Mouse (Mus musculus) neural tube, embryonic 15.5 days (tissue): ENCODE results near the gene Ubxn11. TPM values are rescaled to one million over a fixed set of nuclear protein-coding genes. Genes with fewer than 3 reads are reported as not detected.
A peak's percentile ranks its signal among the peaks of the same experiment; 100 is the strongest.

Experiments used
- ATAC-seq: fragments of 200-750 bp; cut with Nextera tagmentation; 2 replicates; pipeline ENCODE4 v1.8.0; 2017; ENCODE audit warnings: mild to moderate bottlenecking, moderate TSS enrichment, moderate library complexity; ENCODE audit not compliant: low FRiP score
- H3K27ac ChIP-seq: fragments of 300-500 bp; sonication (generic); replicated peaks from 2 replicates; pipeline ENCODE4 v1.5.1; 2015; ENCODE audit warnings: mild to moderate bottlenecking, inconsistent platforms
- H3K27me3 ChIP-seq: fragments of 300-500 bp; sonication (generic); replicated peaks from 2 replicates; pipeline ENCODE4 v1.6.1; 2015; ENCODE audit warnings: inconsistent platforms
- H3K36me3 ChIP-seq: fragments of 300-500 bp; sonication (generic); 2 replicates; pipeline ENCODE4 v1.6.1; 2015; ENCODE audit warnings: inconsistent platforms
- H3K4me1 ChIP-seq: fragments of 300-500 bp; sonication (generic); 2 replicates; pipeline ENCODE4 v1.6.1; 2015; ENCODE audit warnings: inconsistent platforms
- H3K4me2 ChIP-seq: fragments of 300-500 bp; sonication (generic); 2 replicates; pipeline ENCODE4 v1.6.1; 2015; ENCODE audit warnings: inconsistent platforms, mild to moderate bottlenecking, moderate library complexity
- H3K4me3 ChIP-seq: fragments of 300-500 bp; sonication (generic); replicated peaks from 2 replicates; pipeline ENCODE4 v1.5.1; 2015; ENCODE audit warnings: mild to moderate bottlenecking, inconsistent platforms
- H3K9ac ChIP-seq: fragments of 300-500 bp; sonication (generic); replicated peaks from 2 replicates; pipeline ENCODE4 v1.6.1; 2015; ENCODE audit warnings: mild to moderate bottlenecking, inconsistent platforms
- H3K9me3 ChIP-seq: fragments of 300-500 bp; sonication (generic); replicated peaks from 2 replicates; pipeline ENCODE4 v1.6.1; 2016; ENCODE audit warnings: inconsistent platforms
- WGBS: fragments of 180-500 bp; shearing (Covaris S2); methylation state at CpG from one replicate; pipeline ENCODE4 v1.1.7; 2015; ENCODE audit warnings: mixed read lengths; 5-methylcytosine and 5-hydroxymethylcytosine counted together
- polyA plus RNA-seq: library from polyadenylated mRNA; unstranded; fragments of >200 nt; fragmentation: Nextera tagmentation; extraction: Ambion mirVana; gene quantifications from 2 replicates; pipeline ENCODE4 v1.2.1, GENCODE M21; 2015

Ubxn11 gene
- polyA plus RNA-seq, 1 experiment from 2014 or later, result 19.4 TPM

DNA sequence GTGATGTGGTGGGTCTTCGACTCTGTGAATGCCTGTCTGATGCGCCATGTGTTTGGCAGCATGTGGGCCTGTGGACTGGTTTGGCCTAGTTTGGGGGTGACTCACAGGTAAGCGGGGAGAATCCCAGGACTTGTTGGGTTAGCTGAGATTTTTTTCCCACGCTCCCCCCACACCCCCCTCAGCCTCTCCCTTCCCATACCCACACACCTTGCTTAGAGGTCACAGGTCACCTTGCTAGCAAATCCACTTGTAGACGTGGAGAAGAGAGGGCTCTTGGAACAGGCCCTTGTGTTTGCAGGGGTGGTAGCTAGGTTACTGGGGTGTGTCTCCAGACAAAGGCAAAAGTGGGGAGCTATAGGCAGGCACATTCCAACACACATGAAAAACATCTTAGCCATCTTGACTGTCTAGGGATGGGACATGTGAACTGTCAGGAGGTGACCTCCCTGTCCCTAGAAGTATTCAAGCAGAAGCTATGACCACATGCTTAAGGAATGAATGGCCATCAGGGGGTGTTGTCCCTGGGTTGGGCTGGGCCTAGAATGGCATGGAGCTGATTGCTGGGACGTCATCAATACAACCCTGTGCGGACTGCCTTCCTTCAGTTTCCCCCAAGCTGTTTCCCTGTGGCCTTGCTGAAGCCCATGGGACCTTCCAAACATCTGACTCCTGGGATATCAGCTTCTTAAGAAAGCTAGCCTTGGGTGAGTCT is 34.4 kb upstream of the Ubxn11 start:
- ATAC-seq, result no peak
- H3K9me3 ChIP-seq, result no peaks in the 10 kb centered on the region
- 81% methylated on average over 7 of the region's 7 CpGs for WGBS
- no peaks in the 10 kb centered on the region for H3K4me1 ChIP-seq
- H3K27ac ChIP-seq, result no peak overlapping the region
- no peak overlapping the region for H3K9ac ChIP-seq
- H3K27me3 ChIP-seq, result peaks cover 18% of the 10 kb centered on the region
- H3K4me2 ChIP-seq, result no peak overlapping the region
- H3K4me3 ChIP-seq, result no peak overlapping the region
- H3K36me3 ChIP-seq, result no peaks in the 10 kb centered on the region

DNA sequence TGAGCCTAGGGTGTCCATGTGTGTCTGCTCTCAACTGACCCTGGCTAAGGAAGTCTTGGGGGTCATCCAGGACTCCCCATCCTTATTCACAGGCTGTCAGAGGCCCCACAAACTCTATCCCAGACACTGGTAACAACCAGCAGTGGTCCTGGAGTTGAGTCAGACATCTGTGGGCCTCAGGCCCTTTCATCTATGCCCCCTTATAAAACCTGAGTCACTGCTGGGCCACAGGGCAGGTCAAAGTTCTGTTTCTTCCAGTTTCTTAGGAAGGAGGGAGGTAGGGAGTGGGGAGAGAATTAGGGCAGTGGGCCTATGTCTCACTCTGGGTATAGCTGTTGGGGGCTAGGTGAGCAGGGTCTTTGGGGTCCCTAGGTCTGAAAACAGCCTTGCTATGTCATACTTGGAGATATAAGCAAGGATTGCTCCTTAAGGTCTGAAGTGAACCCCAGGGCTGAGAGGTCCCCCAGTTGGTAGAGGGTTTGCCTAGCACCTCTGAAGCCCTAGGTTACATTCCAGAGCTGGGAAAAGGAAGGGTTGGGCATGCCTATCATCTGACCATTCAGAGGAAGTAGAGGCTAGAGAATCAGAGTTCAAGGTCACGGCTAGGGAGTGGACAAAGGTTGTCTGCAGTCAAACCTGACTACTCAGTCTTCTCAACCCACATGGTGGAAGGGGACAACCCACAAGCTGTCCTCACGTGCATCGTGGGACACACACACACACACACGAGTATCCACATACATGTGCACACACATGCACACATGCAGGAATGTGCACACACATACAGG is 33.4 kb upstream of the Ubxn11 start:
- no peaks in the 10 kb centered on the region for H3K4me1 ChIP-seq
- no peak overlapping the region for H3K27ac ChIP-seq
- 91% methylated on average over 4 of the region's 4 CpGs for WGBS
- no peaks in the 10 kb centered on the region for H3K36me3 ChIP-seq
- H3K9ac ChIP-seq, result no peak overlapping the region
- H3K27me3 ChIP-seq, result peaks cover 15% of the 10 kb centered on the region
- H3K4me3 ChIP-seq, result no peak overlapping the region
- no peak for ATAC-seq
- H3K9me3 ChIP-seq, result no peaks in the 10 kb centered on the region
- no peak overlapping the region for H3K4me2 ChIP-seq

DNA sequence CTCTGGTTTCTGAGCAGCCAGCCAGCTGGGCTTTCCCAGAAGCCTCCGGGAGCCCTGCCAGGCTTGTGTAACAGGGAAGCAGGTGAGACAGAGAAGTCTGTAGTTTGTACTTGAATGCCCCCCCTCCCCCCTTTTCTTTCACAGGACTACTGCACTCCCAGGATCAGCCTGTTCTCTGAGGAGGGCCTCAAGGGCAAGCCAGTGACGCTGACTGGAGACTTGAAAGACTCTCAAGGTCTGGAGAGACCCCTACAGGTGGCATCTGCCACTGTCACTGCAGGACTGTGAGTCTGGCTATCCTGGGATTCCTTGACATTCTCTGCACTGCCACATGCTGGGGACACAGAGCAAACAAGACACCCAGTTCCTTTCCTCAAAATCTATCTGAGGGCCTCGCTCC is 23.7 kb upstream of the Ubxn11 start:
- no peak for ATAC-seq
- H3K27ac ChIP-seq, result no peak overlapping the region
- H3K27me3 ChIP-seq, result peaks cover 21% of the 10 kb centered on the region
- H3K36me3 ChIP-seq, result no peaks in the 10 kb centered on the region
- H3K4me3 ChIP-seq, result no peak overlapping the region
- no peak overlapping the region for H3K4me2 ChIP-seq
- H3K9ac ChIP-seq, result no peak overlapping the region
- H3K4me1 ChIP-seq, result peaks cover 12% of the 10 kb centered on the region
- no peaks in the 10 kb centered on the region for H3K9me3 ChIP-seq
- 21% methylated on average over 3 of the region's 3 CpGs for WGBS

DNA sequence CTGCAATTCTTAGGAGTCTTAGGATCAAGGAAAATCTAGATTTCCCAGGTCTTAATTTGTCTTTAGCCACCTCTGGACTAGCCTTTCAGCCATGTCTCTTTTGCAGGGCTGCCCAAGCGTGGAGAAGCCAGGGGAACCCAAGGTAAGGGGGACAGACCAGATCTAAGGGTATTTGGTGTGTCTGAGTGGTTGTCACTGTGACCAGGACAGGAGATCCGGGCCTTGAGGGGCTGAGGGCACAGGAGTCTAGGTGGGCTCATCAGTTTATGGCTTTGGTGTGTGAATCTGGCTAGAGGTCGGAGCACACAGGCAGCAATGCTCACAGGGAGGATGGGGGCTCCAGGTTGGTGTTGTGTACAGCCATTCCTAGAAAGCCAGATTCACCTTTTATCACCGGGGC is 21.7 kb upstream of the Ubxn11 start:
- no peak for ATAC-seq
- WGBS, result 79% methylated on average over 4 of the region's 4 CpGs
- H3K27ac ChIP-seq, result no peak overlapping the region
- peaks cover 12% of the 10 kb centered on the region for H3K4me1 ChIP-seq
- H3K9me3 ChIP-seq, result no peaks in the 10 kb centered on the region
- H3K4me3 ChIP-seq, result no peak overlapping the region
- H3K36me3 ChIP-seq, result no peaks in the 10 kb centered on the region
- H3K27me3 ChIP-seq, result peaks cover 21% of the 10 kb centered on the region
- no peak overlapping the region for H3K4me2 ChIP-seq
- no peak overlapping the region for H3K9ac ChIP-seq

DNA sequence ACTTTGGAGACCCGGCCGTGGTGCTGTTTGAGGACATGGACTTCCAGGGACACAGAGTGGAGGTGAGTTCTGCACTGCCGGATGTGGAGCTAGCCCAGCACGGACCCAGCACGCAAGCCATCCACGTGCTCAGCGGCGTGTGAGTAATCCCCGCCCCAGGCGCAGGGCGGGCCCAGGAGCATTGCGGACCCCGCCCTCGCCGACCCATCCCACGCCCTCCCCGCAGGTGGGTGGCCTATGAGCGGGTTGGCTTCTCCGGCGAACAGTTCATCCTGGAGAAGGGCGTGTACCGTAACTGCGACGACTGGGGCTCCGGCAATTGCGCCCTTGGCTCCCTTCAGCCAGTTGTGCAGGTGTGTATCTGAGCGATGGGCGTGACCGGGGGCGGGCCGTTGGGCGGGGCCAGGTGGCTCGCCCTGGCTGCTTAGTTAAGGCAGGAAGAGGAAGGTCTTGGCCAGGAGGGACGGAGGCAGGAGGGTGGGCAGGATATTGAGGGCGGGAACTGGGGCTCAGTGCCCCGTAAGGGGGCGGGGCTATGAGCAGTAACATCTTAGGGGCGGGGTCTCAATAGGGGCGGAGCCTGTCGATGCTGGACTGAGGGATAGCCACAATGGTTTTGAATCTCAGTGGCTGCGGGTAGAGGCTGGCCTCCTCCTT is 20.5 kb upstream of the Ubxn11 start:
- ATAC-seq, result peak; percentile 85
- peaks cover 12% of the 10 kb centered on the region for H3K4me1 ChIP-seq
- H3K4me3 ChIP-seq, result peak overlapping the region; percentile 52
- H3K27ac ChIP-seq, result no peak overlapping the region
- no peaks in the 10 kb centered on the region for H3K36me3 ChIP-seq
- H3K9me3 ChIP-seq, result no peaks in the 10 kb centered on the region
- peak overlapping the region; percentile 43; the same call in 1 of the 2 replicates for H3K9ac ChIP-seq
- H3K27me3 ChIP-seq, result peaks cover 21% of the 10 kb centered on the region
- WGBS, result under 1% methylated on average over 39 of the region's 41 CpGs
- peak overlapping the region; percentile 91 for H3K4me2 ChIP-seq

DNA sequence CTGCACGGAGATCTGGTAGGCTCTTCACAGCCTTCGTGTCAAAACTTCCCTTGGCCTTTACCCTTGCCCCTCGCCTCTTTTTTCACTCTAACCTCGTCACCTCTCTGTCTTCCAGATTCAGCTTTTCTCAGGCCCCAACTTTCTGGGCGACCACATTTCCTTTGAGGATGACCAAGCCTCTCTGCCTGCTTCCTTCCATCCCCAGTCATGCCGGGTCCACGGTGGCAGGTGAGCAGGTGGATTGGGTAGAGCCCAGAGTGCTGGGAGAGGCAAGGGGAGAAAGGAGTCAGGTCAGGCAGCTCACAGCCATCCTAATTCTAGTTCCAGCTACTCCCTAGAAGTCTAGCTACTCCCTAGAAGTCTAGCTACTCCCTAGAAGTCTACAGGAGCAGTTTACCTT is 19.9 kb upstream of the Ubxn11 start:
- no peak for ATAC-seq
- no peaks in the 10 kb centered on the region for H3K36me3 ChIP-seq
- H3K4me3 ChIP-seq, result peak overlapping the region; percentile 52
- peaks cover 21% of the 10 kb centered on the region for H3K27me3 ChIP-seq
- WGBS, result 17% methylated on average over 7 of the region's 7 CpGs
- peak overlapping the region; percentile 91 for H3K4me2 ChIP-seq
- no peak overlapping the region for H3K27ac ChIP-seq
- no peaks in the 10 kb centered on the region for H3K9me3 ChIP-seq
- peaks cover 12% of the 10 kb centered on the region for H3K4me1 ChIP-seq
- peak overlapping the region; percentile 43; the same call in 1 of the 2 replicates for H3K9ac ChIP-seq

DNA sequence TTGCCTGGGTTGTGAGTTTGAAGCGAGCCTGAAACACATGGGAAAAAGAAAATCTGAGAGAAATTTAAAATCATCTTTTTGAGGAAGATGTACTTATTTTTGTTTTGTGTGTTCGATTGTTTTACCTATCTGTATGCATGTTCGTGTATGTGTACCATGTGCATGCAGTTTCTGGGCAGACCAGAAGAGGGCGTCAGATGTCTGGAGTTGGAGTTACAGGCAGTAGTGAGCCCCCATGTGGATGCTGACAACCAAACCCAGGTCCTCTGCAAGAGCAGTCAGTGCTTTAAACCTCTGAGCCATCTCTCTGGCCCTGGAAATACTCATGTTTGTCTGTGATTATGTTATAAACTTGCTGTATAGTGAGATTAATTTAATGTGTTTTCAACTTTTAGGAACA is 17.4 kb upstream of the Ubxn11 start:
- Histone ChIP-seq H3K27me3 (peaks cover 21% of the 10 kb centered on the region), H3K36me3 (no peaks in the 10 kb centered on the region), H3K4me2 (no peak overlapping the region), H3K9ac (no peak overlapping the region), H3K9me3 (no peaks in the 10 kb centered on the region), H3K27ac (no peak overlapping the region), H3K4me3 (no peak overlapping the region), H3K4me1 (peaks cover 9% of the 10 kb centered on the region)
- no peak for ATAC-seq
- WGBS, result 90% methylated on average over 4 of the region's 4 CpGs

DNA sequence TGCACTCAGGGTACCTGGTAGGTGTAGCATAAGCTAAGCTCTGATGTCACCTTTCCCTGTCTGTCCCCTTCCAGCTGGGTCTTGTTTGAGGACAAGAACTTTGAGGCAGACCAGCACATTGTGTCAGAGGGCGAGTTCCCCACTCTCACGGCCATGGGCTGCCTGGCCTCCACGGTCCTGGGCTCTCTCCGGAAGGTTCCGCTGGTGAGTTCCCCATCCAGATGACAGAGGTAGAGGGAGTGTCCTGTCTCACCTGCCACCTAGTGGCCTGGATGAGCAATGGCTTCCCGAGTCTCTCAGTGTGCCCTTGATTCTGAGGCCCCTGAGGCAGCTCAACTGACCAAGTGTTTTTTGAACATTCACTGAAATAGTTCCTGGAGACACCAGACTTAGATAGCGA is 15.0 kb upstream of the Ubxn11 start:
- Histone ChIP-seq H3K4me2 (peak overlapping the region; percentile 26; the same call in 1 of the 2 replicates), H3K27ac (no peak overlapping the region), H3K36me3 (no peaks in the 10 kb centered on the region), H3K4me3 (no peak overlapping the region), H3K9ac (no peak overlapping the region), H3K9me3 (no peaks in the 10 kb centered on the region), H3K27me3 (peaks cover 5% of the 10 kb centered on the region), H3K4me1 (peaks cover 2% of the 10 kb centered on the region)
- 52% methylated on average over 7 of the region's 7 CpGs for WGBS
- ATAC-seq, result no peak

DNA sequence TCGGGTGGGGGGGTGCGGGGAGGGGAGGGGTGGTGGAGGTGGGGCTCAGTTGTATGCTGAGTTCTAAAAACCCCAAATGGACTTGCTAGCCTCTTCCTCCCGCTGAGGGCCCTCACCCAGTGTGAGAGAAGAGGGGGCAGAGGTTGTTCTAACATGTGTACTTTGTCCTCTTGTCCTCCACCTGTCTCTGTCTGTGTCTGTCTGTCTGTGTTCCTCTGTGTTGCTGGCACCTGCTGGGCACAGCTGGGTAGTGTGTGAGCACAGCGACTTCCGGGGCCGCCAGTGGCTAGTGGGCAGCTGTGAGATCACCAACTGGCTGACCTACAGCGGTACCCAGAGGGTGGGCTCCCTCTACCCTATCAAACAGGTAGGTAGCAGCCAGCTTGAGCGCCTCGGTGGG is 13.3 kb upstream of the Ubxn11 start:
- no peaks in the 10 kb centered on the region for H3K36me3 ChIP-seq
- H3K4me1 ChIP-seq, result no peaks in the 10 kb centered on the region
- H3K9me3 ChIP-seq, result no peaks in the 10 kb centered on the region
- no peak overlapping the region for H3K27ac ChIP-seq
- no peak overlapping the region for H3K4me2 ChIP-seq
- no peak for ATAC-seq
- no peak overlapping the region for H3K4me3 ChIP-seq
- 82% methylated on average over 9 of the region's 9 CpGs for WGBS
- H3K9ac ChIP-seq, result no peak overlapping the region
- no peaks in the 10 kb centered on the region for H3K27me3 ChIP-seq

DNA sequence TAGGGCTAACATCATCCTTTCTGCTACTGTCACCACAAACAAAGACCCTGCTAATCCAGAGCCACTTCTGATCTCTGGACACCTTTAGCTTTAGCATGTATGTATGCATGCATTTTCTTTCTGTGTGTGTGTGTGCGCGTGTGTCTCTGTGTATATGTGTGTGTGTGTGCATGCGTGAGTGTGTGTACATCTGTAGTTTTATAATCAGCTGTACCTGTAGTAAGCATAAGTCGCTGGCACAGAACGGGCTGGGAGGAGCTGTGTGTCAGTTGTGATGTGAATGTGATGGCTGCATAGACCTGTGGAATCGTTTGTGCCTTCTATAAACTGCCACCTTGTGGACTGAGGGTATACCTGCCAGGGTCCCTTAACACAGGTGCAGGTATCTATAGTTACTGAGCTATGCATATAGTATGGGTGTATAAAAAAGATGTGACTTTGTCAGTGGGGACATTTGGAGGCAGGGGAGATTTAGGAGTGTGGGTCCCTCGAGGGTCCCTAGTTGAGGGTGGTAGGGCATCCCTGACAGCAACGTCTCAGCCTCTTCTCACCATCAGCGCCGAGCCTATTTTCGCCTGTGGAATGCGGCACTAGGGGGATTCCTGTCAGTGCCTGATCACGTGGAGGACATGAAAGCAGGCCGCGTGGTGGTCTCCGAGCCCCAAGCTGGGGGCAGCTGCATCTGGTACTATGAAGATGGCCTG is 11.7 kb upstream of the Ubxn11 start:
- no peak overlapping the region for H3K4me3 ChIP-seq
- no peak for ATAC-seq
- no peak overlapping the region for H3K27ac ChIP-seq
- no peaks in the 10 kb centered on the region for H3K4me1 ChIP-seq
- no peaks in the 10 kb centered on the region for H3K36me3 ChIP-seq
- 90% methylated on average over 16 of the region's 16 CpGs for WGBS
- no peak overlapping the region for H3K9ac ChIP-seq
- no peaks in the 10 kb centered on the region for H3K27me3 ChIP-seq
- no peaks in the 10 kb centered on the region for H3K9me3 ChIP-seq
- no peak overlapping the region for H3K4me2 ChIP-seq

DNA sequence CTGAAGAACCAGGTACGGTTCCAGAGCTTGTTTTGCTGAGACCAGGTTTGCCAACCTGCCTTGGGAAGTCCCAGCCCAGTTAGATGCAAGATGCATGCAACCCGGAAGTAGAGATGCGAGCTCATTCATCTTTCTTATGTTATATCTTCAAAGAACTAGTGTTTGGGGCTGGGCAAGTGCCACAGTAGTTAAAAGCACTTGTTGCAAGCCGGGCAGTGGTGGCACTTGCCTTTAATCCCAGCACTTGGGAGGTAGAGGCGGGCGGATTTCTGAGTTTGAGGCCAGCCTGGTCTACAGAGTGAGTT is 11.2 kb upstream of the Ubxn11 start:
- Histone ChIP-seq H3K9ac (no peak overlapping the region), H3K27me3 (no peaks in the 10 kb centered on the region), H3K4me1 (no peaks in the 10 kb centered on the region), H3K36me3 (no peaks in the 10 kb centered on the region), H3K4me2 (no peak overlapping the region), H3K4me3 (no peak overlapping the region), H3K9me3 (no peaks in the 10 kb centered on the region), H3K27ac (no peak overlapping the region)
- WGBS, result 88% methylated on average over 6 of the region's 6 CpGs
- no peak for ATAC-seq
